Mouse (Mus musculus): ENCODE measurements around the gene Il17a. TPM values are rescaled to one million over a fixed set of nuclear protein-coding genes. Genes with fewer than 3 reads are reported as not detected.
"Not testable (repeated sequence)": the region's sequence is repeated elsewhere in the genome, so short reads cannot be mapped to it uniquely, and the experiment has no call there.

Gene Il17a
- polyA plus RNA-seq, 1 experiment from 2014 or later, result not detected

DNA sequence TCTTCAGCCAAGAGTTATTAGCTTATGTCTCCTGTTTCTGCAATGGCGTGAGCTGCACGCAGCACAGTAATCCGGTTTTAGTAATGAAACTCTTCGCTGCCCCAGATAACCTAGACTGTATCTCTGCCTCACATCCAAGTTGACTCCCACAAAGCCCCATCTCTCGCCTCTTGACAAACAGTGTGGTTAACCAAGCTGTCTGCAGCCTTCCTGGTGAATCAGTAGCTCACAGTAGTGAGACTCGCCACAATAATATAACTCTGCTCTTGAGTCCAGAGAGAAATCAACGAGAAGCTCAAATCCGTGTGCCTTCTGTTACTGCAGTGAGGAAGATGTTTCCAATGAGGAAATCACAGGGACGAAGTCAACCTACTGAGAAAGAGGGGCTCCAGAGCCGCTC, 23.7 kb downstream of the Il17a start:
- no peak overlapping the region for H3K9ac ChIP-seq

DNA sequence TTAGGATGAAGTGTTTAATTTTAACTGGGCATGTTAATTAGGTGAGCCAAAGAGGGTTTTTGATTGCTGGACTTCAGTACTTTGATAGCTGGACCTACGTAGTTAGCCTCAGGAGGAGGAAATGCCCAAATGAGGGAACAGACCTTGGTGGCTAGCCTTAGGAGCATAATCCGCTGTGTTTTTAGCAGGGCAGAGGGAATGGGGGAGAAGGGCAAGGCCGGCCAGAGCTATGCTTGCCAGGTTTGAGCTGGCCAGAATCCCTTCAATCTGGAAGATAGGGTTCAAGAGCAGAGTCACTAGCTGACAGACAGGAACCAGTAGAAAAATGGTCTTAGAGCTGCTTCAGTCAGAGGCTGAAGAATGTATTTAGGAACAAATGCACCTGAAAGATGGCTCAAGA, 26.9 kb downstream of the Il17a start:
- H3K4me1 ChIP-seq, result no peaks in the 10 kb centered on the region
- H3K27ac ChIP-seq, result no peak overlapping the region
- H3K4me2 ChIP-seq, result no peak overlapping the region
- ATAC-seq, result no peak
- H3K9ac ChIP-seq, result no peak overlapping the region
- 71% methylated on average over 3 of the region's 3 CpGs for WGBS (ENCODE audit: insufficient replicate concordance)
- H3K9me3 ChIP-seq (replicated peaks), result no peaks in the 10 kb centered on the region
- H3K4me3 ChIP-seq, result no peak overlapping the region
- no peaks in the 10 kb centered on the region for H3K27me3 ChIP-seq (replicated peaks)
- no peaks in the 10 kb centered on the region for H3K36me3 ChIP-seq

More for the DNA sequence above, 23.7 kb downstream of the Il17a start:
- WGBS (ENCODE audit: insufficient replicate concordance), result 44% methylated on average over 10 of the region's 10 CpGs
- no peaks in the 10 kb centered on the region for H3K9me3 ChIP-seq (replicated peaks)
- no peak for ATAC-seq
- H3K4me3 ChIP-seq, result no peak overlapping the region
- no peaks in the 10 kb centered on the region for H3K36me3 ChIP-seq
- no peaks in the 10 kb centered on the region for H3K4me1 ChIP-seq
- no peaks in the 10 kb centered on the region for H3K27me3 ChIP-seq (replicated peaks)
- H3K27ac ChIP-seq, result no peak overlapping the region
- H3K4me2 ChIP-seq, result no peak overlapping the region

DNA sequence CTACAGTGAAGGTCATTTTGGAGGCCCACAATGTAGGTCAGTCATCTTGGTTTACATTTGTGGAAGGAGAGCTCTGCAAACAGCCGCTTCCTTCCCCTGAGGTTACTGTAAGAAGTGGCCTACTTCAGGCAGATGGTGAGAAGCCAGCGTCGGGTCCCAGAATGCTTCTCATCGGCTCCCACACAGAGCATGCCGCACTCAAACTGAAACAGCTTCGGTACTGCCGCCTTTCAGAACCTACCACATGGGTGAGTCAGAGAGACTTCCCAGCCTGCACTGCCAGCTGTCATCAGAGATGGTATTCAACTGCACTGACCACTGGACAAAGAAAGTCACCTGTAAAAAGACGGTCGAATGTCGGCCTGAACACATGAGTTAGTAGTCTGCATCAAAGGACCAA, 29.1 kb downstream of the Il17a start:
- no peak overlapping the region for H3K9ac ChIP-seq
- 70% methylated on average over 10 of the region's 10 CpGs for WGBS (ENCODE audit: insufficient replicate concordance)
- no peak overlapping the region for H3K4me3 ChIP-seq
- H3K4me1 ChIP-seq, result no peaks in the 10 kb centered on the region
- H3K4me2 ChIP-seq, result no peak overlapping the region
- H3K9me3 ChIP-seq (replicated peaks), result no peaks in the 10 kb centered on the region
- no peaks in the 10 kb centered on the region for H3K27me3 ChIP-seq (replicated peaks)
- ATAC-seq, result no peak
- no peaks in the 10 kb centered on the region for H3K36me3 ChIP-seq
- no peak overlapping the region for H3K27ac ChIP-seq

DNA sequence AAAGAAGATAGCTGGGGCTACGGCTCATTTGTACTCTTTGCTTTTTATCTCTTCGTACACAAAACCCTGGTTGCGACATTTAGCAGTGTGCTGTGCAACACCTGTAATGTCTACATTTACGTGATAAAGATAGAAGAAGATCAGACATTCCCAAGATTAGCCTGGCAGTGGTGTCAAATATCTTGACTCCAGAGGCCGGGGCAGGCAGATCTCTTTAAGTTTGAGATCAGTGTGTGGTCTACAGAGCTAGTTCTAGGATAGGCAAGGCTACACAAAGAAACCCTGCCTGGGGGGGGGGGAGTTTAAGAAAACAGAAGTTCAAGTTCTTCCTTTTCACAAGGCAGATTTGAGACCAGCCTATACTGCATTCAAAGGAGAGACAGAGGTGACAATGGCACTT, 29.6 kb downstream of the Il17a start:
- H3K36me3 ChIP-seq, result no peaks in the 10 kb centered on the region
- no peaks in the 10 kb centered on the region for H3K27me3 ChIP-seq (replicated peaks)
- H3K4me2 ChIP-seq, result no peak overlapping the region
- 64% methylated on average over 5 of the region's 5 CpGs for WGBS (ENCODE audit: insufficient replicate concordance)
- H3K9ac ChIP-seq, result no peak overlapping the region
- no peak overlapping the region for H3K4me3 ChIP-seq
- no peak overlapping the region for H3K27ac ChIP-seq
- no peaks in the 10 kb centered on the region for H3K9me3 ChIP-seq (replicated peaks)
- no peaks in the 10 kb centered on the region for H3K4me1 ChIP-seq
- no peak for ATAC-seq

DNA sequence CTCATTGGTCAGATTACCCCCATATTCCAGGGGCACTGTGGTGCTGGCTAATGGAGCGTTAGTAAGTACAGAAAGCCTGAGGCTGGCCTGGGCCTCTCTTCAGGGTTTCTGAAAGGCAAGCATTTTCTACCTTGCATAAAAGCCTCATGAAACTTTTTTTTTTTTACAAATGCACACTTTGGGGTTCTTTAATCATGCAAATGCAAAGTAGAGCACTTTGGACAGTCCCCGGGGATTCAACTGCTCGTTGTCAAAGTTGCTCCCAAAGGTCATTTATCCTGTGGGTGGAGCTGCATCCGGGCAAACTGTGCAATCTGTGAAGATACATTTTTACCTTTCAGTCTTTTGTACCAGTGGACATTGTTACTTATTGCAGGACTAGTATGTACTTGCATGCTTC, 30.7 kb downstream of the Il17a start:
- H3K27ac ChIP-seq, result no peak overlapping the region
- H3K4me2 ChIP-seq, result no peak overlapping the region
- H3K9ac ChIP-seq, result no peak overlapping the region
- 71% methylated on average over 4 of the region's 4 CpGs for WGBS (ENCODE audit: insufficient replicate concordance)
- H3K9me3 ChIP-seq (replicated peaks), result no peaks in the 10 kb centered on the region
- H3K27me3 ChIP-seq (replicated peaks), result no peaks in the 10 kb centered on the region
- no peaks in the 10 kb centered on the region for H3K4me1 ChIP-seq
- no peaks in the 10 kb centered on the region for H3K36me3 ChIP-seq
- no peak overlapping the region for H3K4me3 ChIP-seq
- ATAC-seq, result no peak

DNA sequence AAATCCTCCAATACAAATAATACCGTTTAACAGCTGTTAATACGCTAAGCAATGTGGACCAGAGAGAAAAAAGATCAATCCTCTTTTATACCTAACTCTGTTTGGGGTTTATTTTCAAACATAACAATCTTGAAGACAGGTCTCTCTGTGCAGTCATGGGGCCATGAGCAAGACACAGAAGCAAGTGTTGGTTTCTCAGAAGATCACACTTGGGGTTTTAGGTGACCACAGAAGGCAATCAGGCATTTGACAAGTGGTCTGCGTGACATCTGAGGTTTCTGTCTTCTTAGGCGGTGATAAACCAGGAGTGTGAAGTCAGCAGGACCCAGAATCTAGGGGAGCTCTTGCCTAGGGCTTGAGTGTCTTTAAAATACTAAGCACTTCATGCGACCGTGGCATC, 35.8 kb downstream of the Il17a start:
- Histone ChIP-seq H3K4me1 (no peaks in the 10 kb centered on the region), H3K36me3 (no peaks in the 10 kb centered on the region), H3K4me2 (no peak overlapping the region), H3K27me3 (replicated peaks) (no peaks in the 10 kb centered on the region), H3K4me3 (no peak overlapping the region), H3K27ac (no peak overlapping the region), H3K9ac (no peak overlapping the region), H3K9me3 (replicated peaks) (no peaks in the 10 kb centered on the region)
- WGBS (ENCODE audit: insufficient replicate concordance), result 40% methylated on average over 6 of the region's 6 CpGs
- no peak for ATAC-seq

DNA sequence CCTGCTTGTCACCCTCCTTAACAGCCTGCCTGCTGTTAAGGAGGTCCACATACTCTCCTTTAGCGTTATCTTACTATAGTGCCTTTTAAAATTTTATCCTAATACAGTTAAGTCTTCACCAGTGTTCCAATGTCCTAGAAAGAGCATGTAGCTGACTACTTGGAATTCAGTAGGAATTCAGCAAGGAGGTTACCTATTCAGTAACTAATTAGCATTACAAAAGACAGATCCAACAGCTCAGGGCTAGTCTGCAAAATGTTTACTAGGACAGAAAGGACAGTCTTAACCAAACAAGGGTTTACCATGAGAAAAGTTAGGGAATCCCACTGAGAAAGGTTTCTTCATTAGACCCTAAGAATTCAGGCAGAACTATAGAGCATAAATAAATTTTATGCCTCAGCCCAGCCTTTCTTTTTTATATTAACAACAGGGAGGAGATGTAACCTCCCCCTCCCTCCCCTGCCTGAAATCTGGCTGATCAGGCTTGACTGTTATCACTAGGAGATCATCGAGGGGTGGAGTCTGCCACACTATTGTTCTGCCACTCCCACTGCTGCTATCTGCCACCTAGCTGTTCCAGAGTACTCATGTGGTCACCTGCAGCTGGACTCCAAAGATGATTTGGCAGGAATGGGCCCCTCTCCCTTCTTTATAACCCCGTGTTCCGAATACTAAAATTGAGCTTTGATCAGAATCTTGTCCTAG, 43.5 kb downstream of the Il17a start:
- H3K4me1 ChIP-seq; H3K36me3 ChIP-seq; H3K9ac ChIP-seq; H3K4me3 ChIP-seq; H3K27me3 ChIP-seq (replicated peaks); H3K27ac ChIP-seq; H3K4me2 ChIP-seq; H3K9me3 ChIP-seq (replicated peaks); ATAC-seq: not testable (repeated sequence)
- 61% methylated on average over 4 of the region's 4 CpGs for WGBS (ENCODE audit: insufficient replicate concordance)

DNA sequence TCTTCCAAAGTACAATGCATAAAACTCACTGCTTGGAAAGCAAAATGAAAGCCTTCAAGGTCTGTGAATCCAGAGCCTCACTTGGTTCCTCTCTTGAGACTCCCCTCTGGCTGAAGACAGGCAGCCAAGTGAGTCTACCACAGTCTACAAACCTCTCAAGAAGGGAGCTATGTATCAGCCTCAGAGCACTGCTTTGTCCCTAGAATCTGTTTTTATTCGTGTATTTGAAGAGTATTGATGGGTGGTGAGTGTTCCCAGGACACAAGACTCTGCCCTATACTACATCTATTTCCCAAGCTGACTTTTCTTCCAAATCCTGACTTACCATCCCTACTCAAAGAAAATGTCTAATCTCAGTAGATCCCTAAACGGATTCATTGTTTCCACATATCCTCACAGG, 47.7 kb downstream of the Il17a start:
- Histone ChIP-seq H3K9ac (no peak overlapping the region), H3K27me3 (replicated peaks) (no peaks in the 10 kb centered on the region), H3K27ac (no peak overlapping the region), H3K4me2 (no peak overlapping the region), H3K4me1 (no peaks in the 10 kb centered on the region), H3K4me3 (no peak overlapping the region), H3K36me3 (no peaks in the 10 kb centered on the region), H3K9me3 (replicated peaks) (no peaks in the 10 kb centered on the region)
- 40% methylated on average over 2 of the region's 2 CpGs for WGBS (ENCODE audit: insufficient replicate concordance)
- ATAC-seq, result no peak

MicroRNA genes within 50 kb of the gene (microRNA counts, 519-probe panel; counts per million panel counts)
- microRNA mmu-miR-133b, result 582 counts per million, percentile 70 among the panel's probes with 10 or more counts

Small RNA genes within 50 kb of the gene (microRNA-seq; reads per million reads assigned to microRNA genes)
- 6.7 reads per million, percentile 14 among the genes with 10 or more reads in this experiment for gene Mir133b

Other genes with a start within 250 kb of the Il17a start
- 0.28 and 0.35 TPM in 2 replicates for gene Pkhd1, start 112.8 kb upstream of the Il17a start, polyA plus RNA-seq (2016; fragmentation: Nextera tagmentation; extraction: Ambion mirVana)
- gene Il17f, start 59.7 kb downstream of the Il17a start, polyA plus RNA-seq (2016; fragmentation: Nextera tagmentation; extraction: Ambion mirVana), result 0.23 TPM in 1 of 2 replicates, not detected in the other
- gene Mcm3, start 89.4 kb downstream of the Il17a start, polyA plus RNA-seq (2016; fragmentation: Nextera tagmentation; extraction: Ambion mirVana), result 203 and 204 TPM in 2 replicates
- gene Paqr8, start 159.7 kb downstream of the Il17a start, polyA plus RNA-seq (2016; fragmentation: Nextera tagmentation; extraction: Ambion mirVana), result 0.68 and 0.85 TPM in 2 replicates
- gene Efhc1, start 220.7 kb downstream of the Il17a start, polyA plus RNA-seq (2016; fragmentation: Nextera tagmentation; extraction: Ambion mirVana), result 0.62 and 0.77 TPM in 2 replicates

All from liver, embryonic 12.5 days (tissue).